Mouse (Mus musculus): ENCODE data around the gene Gm14819.
"Not testable (repeated sequence)": the region's sequence is repeated elsewhere in the genome, so short reads cannot be mapped to it uniquely, and the experiment has no call there.

Gene Gm14819

DNA sequence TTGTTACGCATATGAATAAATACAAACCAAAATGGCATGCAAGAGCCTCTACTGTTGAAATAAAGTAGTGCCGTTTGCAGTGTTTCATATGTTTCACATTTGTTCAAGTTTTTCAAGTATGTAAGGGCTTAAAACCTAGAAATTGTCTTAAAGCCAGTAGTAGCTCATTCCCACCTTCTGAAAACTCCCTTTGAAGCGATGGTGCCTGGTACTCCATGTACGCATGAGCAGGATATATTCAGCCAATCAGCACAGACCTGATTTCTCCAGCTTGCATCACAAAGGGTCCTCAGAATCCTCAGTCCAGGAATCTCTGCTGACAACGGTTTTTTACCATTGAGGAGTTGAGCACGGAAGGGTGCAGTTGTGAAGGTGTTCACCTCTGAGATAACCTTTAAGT lies at the start of gene Gm14819:
Gm14819 (plus strand) TSS at position 301 of the 400 bp plus-strand sequence.
- not testable (repeated sequence) for DNase-seq (ENCODE audit: low spot score)

Data from testis, postnatal 10 days (tissue).